Comparison of ENCODE assay signal across 8 mouse cellular contexts in genomic region chr3:53043206-53043780, GRCm38 (mm10). TPM values are rescaled to one million over a fixed set of nuclear protein-coding genes. Genes with fewer than 3 reads are reported as not detected.
DNase-seq lines count a peak whose midpoint lies in the region; ATAC-seq and TF ChIP-seq lines count a peak whose summit lies in the region.

No protein-coding gene starts in this region.

- TF ChIP-seq EP300 in heart, postnatal 0 days (IDR thresholded peaks at IDR 0.05; ENCODE audit: low read depth), result no peak

- no peak for DNase-seq in heart, postnatal 14 days
- no peak for DNase-seq in embryonic facial prominence, embryonic 10.5 days (ENCODE audit: low spot score)
- no peak for DNase-seq in heart, postnatal 0 days (ENCODE audit: low spot score)
- DNase-seq in right cerebral cortex, postnatal 36 days (ENCODE audit: low spot score in 2 of 2), result no peak
- DNase-seq in thymus, adult 18-20 months, result no peak

- no peak for ATAC-seq in heart, embryonic 14.5 days (ENCODE audit: insufficient number of reproducible peaks, insufficient read depth, low FRiP score, low read depth)
- no peak for ATAC-seq in heart, postnatal 0 days (ENCODE audit: insufficient read depth, low read depth)
- no peak for ATAC-seq in midbrain, embryonic 13.5 days
- no peak for ATAC-seq in monocyte, adult 5-6 weeks (replicated peaks; ENCODE audit: insufficient number of reproducible peaks, low FRiP score, low TSS enrichment, poor library complexity, severe bottlenecking)

- H3K27me3 ChIP-seq in heart, embryonic 14.5 days (ENCODE audit: control insufficient read depth, insufficient read depth, low read length), result no peaks in the 10 kb centered on the region
- H3K27me3 ChIP-seq in embryonic facial prominence, embryonic 10.5 days (replicated peaks; ENCODE audit: low read depth, poor library complexity, severe bottlenecking), result peaks cover 43% of the 10 kb centered on the region
- no peaks in the 10 kb centered on the region for H3K27me3 ChIP-seq in heart, postnatal 0 days (ENCODE audit: control insufficient read depth, insufficient read depth, low read length)
- peaks cover 28% of the 10 kb centered on the region; the same call in 1 of the 2 replicates for H3K27me3 ChIP-seq in midbrain, embryonic 13.5 days

- H3K9ac ChIP-seq in heart, embryonic 14.5 days (ENCODE audit: low read length), result peak overlapping the region; percentile 95
- H3K9ac ChIP-seq in heart, postnatal 0 days (replicated peaks; ENCODE audit: low read depth, low read length), result no peak overlapping the region; the same call in 1 of the 2 replicates
- H3K9ac ChIP-seq in midbrain, embryonic 13.5 days (replicated peaks), result peak overlapping the region; percentile 42

- intact Hi-C loops in heart, postnatal 14 days (cut with DNase I), result loop anchor here (5.0 kb wide), 3 partner anchors 39 to 124 kb away; no protein-coding TSS in a partner anchor

- H3K4me1 ChIP-seq in heart, embryonic 14.5 days (ENCODE audit: control insufficient read depth in 2 of 2, insufficient read depth in 2 of 2, low read length in 2 of 2), result peaks cover 14 to 53% of the 10 kb centered on the region in 2 experiments
- H3K4me1 ChIP-seq in embryonic facial prominence, embryonic 10.5 days, result peaks cover 36% of the 10 kb centered on the region
- peaks cover 37% of the 10 kb centered on the region for H3K4me1 ChIP-seq in heart, postnatal 0 days (ENCODE audit: control insufficient read depth, insufficient read depth)
- H3K4me1 ChIP-seq in midbrain, embryonic 13.5 days (replicated peaks), result peaks cover 32% of the 10 kb centered on the region

- peak overlapping the region; percentile 95 for H3K4me2 ChIP-seq in heart, embryonic 14.5 days (ENCODE audit: low read length)
- H3K4me2 ChIP-seq in heart, postnatal 0 days (ENCODE audit: low read depth, low read length), result peak overlapping the region; percentile 83
- H3K4me2 ChIP-seq in midbrain, embryonic 13.5 days (replicated peaks), result peak overlapping the region; percentile 88

- WGBS in heart, embryonic 14.5 days, result 87% methylated on average over 13 of the region's 13 CpGs
- WGBS in embryonic facial prominence, embryonic 10.5 days, result 87% methylated on average over 13 of the region's 13 CpGs
- 75% methylated on average over 13 of the region's 13 CpGs for WGBS in heart, postnatal 0 days
- WGBS in midbrain, embryonic 13.5 days, result 92% methylated on average over 13 of the region's 13 CpGs

- peak overlapping the region; percentile 31 to 89; a peak in 2 of 4 replicates for H3K27ac ChIP-seq in heart, embryonic 14.5 days (replicated peaks in 1 of 2; ENCODE audit: control insufficient read depth in 1 of 2, insufficient read depth in 1 of 2, low read depth in 2 of 2, low read length in 2 of 2)
- H3K27ac ChIP-seq in embryonic facial prominence, embryonic 10.5 days (replicated peaks), result no peak overlapping the region
- peak overlapping the region; percentile 95 for H3K27ac ChIP-seq in heart, postnatal 0 days (ENCODE audit: low read depth)
- no peak overlapping the region for H3K27ac ChIP-seq in midbrain, embryonic 13.5 days

- H3K9me3 ChIP-seq in heart, embryonic 14.5 days (ENCODE audit: control insufficient read depth, low read length), result no peaks in the 10 kb centered on the region
- H3K9me3 ChIP-seq in embryonic facial prominence, embryonic 10.5 days, result no peaks in the 10 kb centered on the region
- H3K9me3 ChIP-seq in heart, postnatal 0 days (replicated peaks; ENCODE audit: control insufficient read depth, low read length), result no peaks in the 10 kb centered on the region
- no peaks in the 10 kb centered on the region for H3K9me3 ChIP-seq in midbrain, embryonic 13.5 days

- H3K36me3 ChIP-seq in heart, embryonic 14.5 days (ENCODE audit: control insufficient read depth, insufficient read depth, low read length), result peaks cover 12% of the 10 kb centered on the region
- H3K36me3 ChIP-seq in embryonic facial prominence, embryonic 10.5 days (replicated peaks), result peaks cover 3% of the 10 kb centered on the region
- H3K36me3 ChIP-seq in heart, postnatal 0 days (replicated peaks; ENCODE audit: control insufficient read depth, insufficient read depth, low read length), result 0 out of 2 replicates have a peak, but pooled peaks cover 7% of the 10 kb centered on the region
- H3K36me3 ChIP-seq in midbrain, embryonic 13.5 days, result no peaks in the 10 kb centered on the region

- peak overlapping the region; percentile 25 to 80 for H3K4me3 ChIP-seq in heart, embryonic 14.5 days (ENCODE audit: control insufficient read depth in 1 of 2, insufficient read depth in 1 of 2, low read depth in 1 of 2, low read length in 2 of 2)
- H3K4me3 ChIP-seq in embryonic facial prominence, embryonic 10.5 days, result peak overlapping the region; percentile 81; the same call in 1 of the 2 replicates
- H3K4me3 ChIP-seq in heart, postnatal 0 days (ENCODE audit: low read depth, low read length), result peak overlapping the region; percentile 84
- H3K4me3 ChIP-seq in midbrain, embryonic 13.5 days (replicated peaks), result peak overlapping the region; percentile 72

- no peak for TF ChIP-seq CTCF in heart, postnatal 0 days (IDR thresholded peaks at IDR 0.05; ENCODE audit: low read depth)

RNA-seq across cellular contexts. Expression of gene Lhfp, which starts 2.0 kb away (rescaled TPM):
- 91.1 and 93.2 TPM in 2 replicates for polyA plus RNA-seq in heart, embryonic 14.5 days (2014; fragmentation: Nextera tagmentation; extraction: Ambion mirVana)
- 10 to 100 TPM; 65.2 to 73.9 TPM for total RNA-seq in heart, postnatal 14 days (2021)
- 20.6 and 26.1 TPM in 2 replicates for polyA plus RNA-seq in embryonic facial prominence, embryonic 10.5 days (2016; fragmentation: Nextera tagmentation; extraction: Ambion mirVana)
- 78.0 and 101 TPM in 2 replicates for total RNA-seq in heart, postnatal 0 days (2014; rRNA removed; ENCODE audit: low replicate concordance)
- polyA plus RNA-seq in heart, postnatal 0 days (2015; fragmentation: Nextera tagmentation; extraction: Ambion mirVana), result 87.2 and 94.9 TPM in 2 replicates
- polyA plus RNA-seq in midbrain, embryonic 13.5 days (2015; fragmentation: Nextera tagmentation; extraction: Ambion mirVana), result 47.3 and 48.8 TPM in 2 replicates
- total RNA-seq in monocyte, adult 5-6 weeks (2017), result 0.29 to 1.8 TPM (median 0.43 TPM) in 3 replicates

RNA-seq across cellular contexts. Expression of gene Cog6, which starts 26.3 kb away (rescaled TPM):
- 61.4 and 68.0 TPM in 2 replicates for polyA plus RNA-seq in heart, embryonic 14.5 days (2014; fragmentation: Nextera tagmentation; extraction: Ambion mirVana)
- total RNA-seq in heart, postnatal 14 days (2021), result 10 to 100 TPM; 49.3 to 54.7 TPM
- polyA plus RNA-seq in embryonic facial prominence, embryonic 10.5 days (2016; fragmentation: Nextera tagmentation; extraction: Ambion mirVana), result 37.1 and 39.7 TPM in 2 replicates
- total RNA-seq in heart, postnatal 0 days (2014; rRNA removed; ENCODE audit: low replicate concordance), result 51.8 and 64.5 TPM in 2 replicates
- 54.4 and 54.7 TPM in 2 replicates for polyA plus RNA-seq in heart, postnatal 0 days (2015; fragmentation: Nextera tagmentation; extraction: Ambion mirVana)
- polyA plus RNA-seq in midbrain, embryonic 13.5 days (2015; fragmentation: Nextera tagmentation; extraction: Ambion mirVana), result 57.9 and 59.9 TPM in 2 replicates
- total RNA-seq in monocyte, adult 5-6 weeks (2017), result 31.6 to 42.1 TPM (median 34.8 TPM) in 3 replicates

Comparison
In these comparisons a context has a peak if more than half of its experiments do, and no peak if none do; other contexts are left out.
1. H3K27ac ChIP-seq: peak in heart, embryonic 14.5 days (2 of 2) and heart, postnatal 0 days (single experiment); none in embryonic facial prominence, embryonic 10.5 days (single experiment) and midbrain, embryonic 13.5 days (single experiment).
2. Peak in every context shown above with its lines, with median percentiles within 50 percentile points of each other: H3K4me2 ChIP-seq and H3K4me3 ChIP-seq.